Mouse (Mus musculus): ENCODE results near the gene Gm21992.
"Not testable (repeated sequence)": the region's sequence is repeated elsewhere in the genome, so short reads cannot be mapped to it uniquely, and the experiment has no call there.

The Gm21992 gene

GRCm38 (mm10) chr19:4812334-4812949 is 1.0 kb upstream of the Gm21992 start:
- DNase-seq (ENCODE audit: low spot score): not testable (repeated sequence)

GRCm38 (mm10) chr19:4811909-4812242 is 464 bp upstream of the Gm21992 start:
- no peak for DNase-seq (ENCODE audit: low spot score)

- no peak for DNase-seq (ENCODE audit: low spot score)
These were observed 708 bp downstream of the Gm21992 start for GRCm38 (mm10) chr19:4810746-4811062.

- DNase-seq (ENCODE audit: low spot score): no peak
These were observed 1.1 kb downstream of the Gm21992 start for GRCm38 (mm10) chr19:4810309-4810708.

- DNase-seq (ENCODE audit: low spot score): no peak
These were observed 8.1 kb downstream of the Gm21992 start for GRCm38 (mm10) chr19:4803283-4803682.

GRCm38 (mm10) chr19:4802691-4803091 is 8.7 kb downstream of the Gm21992 start:
- no peak for DNase-seq (ENCODE audit: low spot score)

- no peak for DNase-seq (ENCODE audit: low spot score)
These were observed 12.3 kb downstream of the Gm21992 start for GRCm38 (mm10) chr19:4799083-4799482.

GRCm38 (mm10) chr19:4797846-4798245 is 13.6 kb downstream of the Gm21992 start:
- DNase-seq (ENCODE audit: low spot score): no peak

- no peak for DNase-seq (ENCODE audit: low spot score)
These were observed 15.5 kb downstream of the Gm21992 start for GRCm38 (mm10) chr19:4795929-4796328.

- peak; percentile 95 for DNase-seq (ENCODE audit: low spot score)
These were observed 17.5 kb downstream of the Gm21992 start, which contains the start of gene Rbm4 for GRCm38 (mm10) chr19:4793831-4794422. TSS of gene Rbm4 (minus strand) at chr19:4793901.

- DNase-seq (ENCODE audit: low spot score): no peak
These were observed 18.1 kb downstream of the Gm21992 start for GRCm38 (mm10) chr19:4793281-4793830.

GRCm38 (mm10) chr19:4786313-4786712 is 25.1 kb downstream of the Gm21992 start:
- no peak for DNase-seq (ENCODE audit: low spot score)

GRCm38 (mm10) chr19:4785206-4785605 is 26.2 kb downstream of the Gm21992 start:
- DNase-seq (ENCODE audit: low spot score): no peak

- no peak for DNase-seq (ENCODE audit: low spot score)
These were observed 28.5 kb downstream of the Gm21992 start for GRCm38 (mm10) chr19:4782891-4783290.

GRCm38 (mm10) chr19:4772785-4773184 is 38.6 kb downstream of the Gm21992 start:
- DNase-seq (ENCODE audit: low spot score): no peak

GRCm38 (mm10) chr19:4767507-4768148 is 43.8 kb downstream of the Gm21992 start:
- no peak for DNase-seq (ENCODE audit: low spot score)

- DNase-seq (ENCODE audit: low spot score): no peak
These were observed 48.5 kb downstream of the Gm21992 start for GRCm38 (mm10) chr19:4762876-4763275.

- not testable (repeated sequence) for DNase-seq (ENCODE audit: low spot score)
These were observed 50.9 kb downstream of the Gm21992 start for GRCm38 (mm10) chr19:4760544-4760943.

- DNase-seq (ENCODE audit: low spot score): no peak
These were observed 54.5 kb downstream of the Gm21992 start for GRCm38 (mm10) chr19:4756921-4757320.

GRCm38 (mm10) chr19:4756193-4756911 is 55.1 kb downstream of the Gm21992 start, which contains the start of gene Rbm4b:
TSS of gene Rbm4b (plus strand) at chr19:4756497.
- peak; percentile 96 for DNase-seq (ENCODE audit: low spot score)

- DNase-seq (ENCODE audit: low spot score): peak; percentile 79
These were observed 55.7 kb downstream of the Gm21992 start for GRCm38 (mm10) chr19:4755565-4756192.

- DNase-seq (ENCODE audit: low spot score): no peak
These were observed 61.4 kb downstream of the Gm21992 start for GRCm38 (mm10) chr19:4749975-4750374.
